Mouse (Mus musculus) kidney, embryonic 14.5 days (tissue): ENCODE results near the gene Nudcd3. TPM values are rescaled to one million over a fixed set of nuclear protein-coding genes. Genes with fewer than 3 reads are reported as not detected.
A peak's percentile ranks its signal among the peaks of the same experiment; 100 is the strongest.

Experiments used
- ATAC-seq: fragments of 200-750 bp; cut with Nextera tagmentation; 2 replicates; pipeline ENCODE4 v1.8.0; 2017; ENCODE audit warnings: moderate number of reproducible peaks, mild to moderate bottlenecking, moderate TSS enrichment, moderate library complexity; ENCODE audit not compliant: low FRiP score, low TSS enrichment
- H3K27ac ChIP-seq: fragments of 300-500 bp; sonication (generic); 2 replicates; pipeline ENCODE4 v1.5.1; 2014; ENCODE audit warnings: low read depth, mild to moderate bottlenecking, low read length, moderate library complexity, mixed read lengths
- H3K27me3 ChIP-seq: fragments of 300-500 bp; sonication (generic); 2 replicates; pipeline ENCODE4 v1.6.1; 2014; ENCODE audit warnings: mild to moderate bottlenecking, low read length; ENCODE audit not compliant: control insufficient read depth, insufficient read depth
- H3K36me3 ChIP-seq: fragments of 300-500 bp; sonication (generic); 2 replicates; pipeline ENCODE4 v1.6.1; 2014; ENCODE audit warnings: low read length, mixed read lengths; ENCODE audit not compliant: control insufficient read depth, insufficient read depth
- H3K4me1 ChIP-seq: fragments of 300-500 bp; sonication (generic); 2 replicates; pipeline ENCODE4 v1.6.1; 2014; ENCODE audit warnings: low read length, mixed read lengths; ENCODE audit not compliant: control insufficient read depth, insufficient read depth
- H3K4me2 ChIP-seq: fragments of 300-500 bp; sonication (generic); replicated peaks from 2 replicates; pipeline ENCODE4 v1.6.1; 2014; ENCODE audit warnings: low read depth, mild to moderate bottlenecking, low read length
- H3K4me3 ChIP-seq: fragments of 300-500 bp; sonication (generic); 2 replicates; pipeline ENCODE4 v1.5.1; 2014; ENCODE audit warnings: mild to moderate bottlenecking, low read length
- H3K9ac ChIP-seq: fragments of 300-500 bp; sonication (generic); 2 replicates; pipeline ENCODE4 v1.6.1; 2014; ENCODE audit warnings: low read depth, mild to moderate bottlenecking, low read length, moderate library complexity
- H3K9me3 ChIP-seq: fragments of 300-500 bp; sonication (generic); 2 replicates; pipeline ENCODE4 v1.6.1; 2016; ENCODE audit warnings: low read length; ENCODE audit not compliant: control insufficient read depth
- WGBS: fragments of 180-500 bp; shearing (Covaris S2); extraction: QIAGEN DNeasy Blood & Tissue Kit; methylation state at CpG from one replicate; pipeline ENCODE4 v1.1.7; 2014; 5-methylcytosine and 5-hydroxymethylcytosine counted together
- polyA plus RNA-seq: library from polyadenylated mRNA; unstranded; fragments of >200 nt; fragmentation: Nextera tagmentation; extraction: Ambion mirVana; gene quantifications from 2 replicates; pipeline ENCODE4 v1.2.1, GENCODE M21; 2014

Nudcd3 gene
- polyA plus RNA-seq = 32.7 and 36.0 TPM in 2 replicates

- H3K4me3 ChIP-seq = peak within 1 kb of the TSS; percentile 78
- H3K9ac ChIP-seq = peak within 1 kb of the TSS; percentile 91
- peak within 1 kb of the TSS; percentile 70 for H3K4me2 ChIP-seq
- H3K36me3 ChIP-seq = no peaks in the 10 kb centered on the region
- peaks cover 12% of the 10 kb centered on the region for H3K4me1 ChIP-seq
- WGBS = under 1% methylated on average over 39 of the region's 39 CpGs
- ATAC-seq = peak; percentile 96
- peak within 1 kb of the TSS; percentile 98 for H3K27ac ChIP-seq
- no peaks in the 10 kb centered on the region for H3K9me3 ChIP-seq
- no peaks in the 10 kb centered on the region for H3K27me3 ChIP-seq
These were observed at the start of gene Nudcd3 for GRCm38 (mm10) chr11:6200087-6200569. Gene Nudcd3 (minus strand): TSS chr11:6200415.

GRCm38 (mm10) chr11:6244707-6245106, 44.5 kb upstream of the Nudcd3 start:
- Histone ChIP-seq H3K4me2 (no peak overlapping the region), H3K27me3 (no peaks in the 10 kb centered on the region), H3K9me3 (no peaks in the 10 kb centered on the region), H3K36me3 (no peaks in the 10 kb centered on the region), H3K9ac (no peak overlapping the region), H3K27ac (no peak overlapping the region), H3K4me3 (no peak overlapping the region), H3K4me1 (no peaks in the 10 kb centered on the region)
- no peak for ATAC-seq
- WGBS = 58% methylated on average over 19 of the region's 19 CpGs

DNA sequence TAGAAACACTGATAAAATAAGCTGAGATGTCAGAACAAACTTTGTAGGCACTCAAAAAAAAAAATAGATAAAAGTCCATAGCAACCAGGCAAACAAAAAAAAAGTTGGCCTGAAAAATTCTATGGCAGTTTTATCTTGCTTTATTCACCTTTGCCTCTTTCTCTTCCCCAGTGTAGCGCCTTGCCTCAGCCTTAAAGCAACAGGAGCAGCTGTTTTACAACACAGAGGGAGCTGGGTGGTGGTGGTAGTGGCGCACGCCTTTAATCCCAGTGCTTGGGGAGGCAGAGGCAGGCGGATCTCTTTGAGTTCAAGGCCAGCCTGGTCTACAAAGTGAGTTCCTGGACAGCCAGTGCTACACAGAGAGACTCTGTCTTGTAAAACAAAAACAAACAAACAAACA, 32.8 kb upstream of the Nudcd3 start:
- Histone ChIP-seq H3K27me3 (no peaks in the 10 kb centered on the region), H3K4me3 (no peak overlapping the region), H3K36me3 (no peaks in the 10 kb centered on the region), H3K4me2 (no peak overlapping the region), H3K27ac (no peak overlapping the region), H3K9ac (no peak overlapping the region), H3K9me3 (peaks cover 12% of the 10 kb centered on the region), H3K4me1 (no peaks in the 10 kb centered on the region)
- ATAC-seq = no peak
- WGBS = 86% methylated on average over 4 of the region's 4 CpGs

GRCm38 (mm10) chr11:6230012-6230411, 29.8 kb upstream of the Nudcd3 start, which contains the start of gene Npc1l1:
Gene Npc1l1 (minus strand): TSS chr11:6230143.
- H3K9me3 ChIP-seq = peaks cover 2% of the 10 kb centered on the region

GRCm38 (mm10) chr11:6224541-6225229, 24.5 kb upstream of the Nudcd3 start:
- no peak overlapping the region for H3K4me3 ChIP-seq
- H3K36me3 ChIP-seq = no peaks in the 10 kb centered on the region
- no peaks in the 10 kb centered on the region for H3K27me3 ChIP-seq
- no peak overlapping the region for H3K27ac ChIP-seq
- H3K9ac ChIP-seq = no peak overlapping the region
- H3K4me1 ChIP-seq = no peaks in the 10 kb centered on the region
- H3K9me3 ChIP-seq = no peaks in the 10 kb centered on the region
- 0 out of 2 replicates have a peak, but pooled peaks have one; percentile 55 for ATAC-seq
- H3K4me2 ChIP-seq = no peak overlapping the region
- WGBS = 69% methylated on average over 14 of the region's 14 CpGs

More at GRCm38 (mm10) chr11:6230012-6230411, 29.8 kb upstream of the Nudcd3 start, which contains the start of gene Npc1l1:
- Histone ChIP-seq H3K9ac (no peak within 1 kb of the TSS), H3K4me2 (no peak within 1 kb of the TSS), H3K4me3 (no peak within 1 kb of the TSS), H3K36me3 (no peaks in the 10 kb centered on the region), H3K27me3 (no peaks in the 10 kb centered on the region), H3K27ac (no peak within 1 kb of the TSS), H3K4me1 (no peaks in the 10 kb centered on the region)
- WGBS = 78% methylated on average over 7 of the region's 7 CpGs
- no peak for ATAC-seq

DNA sequence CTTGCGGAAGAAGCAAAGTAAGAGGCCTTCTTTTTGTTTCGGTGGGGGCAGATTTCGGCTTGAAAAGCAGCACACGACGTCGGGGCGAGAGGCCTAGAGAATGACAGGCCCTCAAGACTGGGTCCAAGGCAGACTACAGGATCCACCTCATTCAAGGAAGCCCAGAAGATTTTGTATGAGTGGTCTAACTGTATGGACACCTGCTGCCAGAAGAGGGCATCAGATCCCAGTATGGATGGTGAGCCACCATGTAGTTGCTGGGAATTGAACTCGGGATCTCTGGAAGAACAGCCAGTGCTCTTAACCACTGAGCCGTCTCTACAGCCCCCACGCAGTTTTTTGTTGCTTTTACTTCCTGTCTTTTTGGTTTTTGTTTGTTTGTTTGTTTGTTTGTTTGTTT, 22.0 kb upstream of the Nudcd3 start:
- ATAC-seq = no peak
- no peak overlapping the region for H3K4me2 ChIP-seq
- no peak overlapping the region for H3K9ac ChIP-seq
- H3K9me3 ChIP-seq = no peaks in the 10 kb centered on the region
- WGBS = 92% methylated on average over 10 of the region's 10 CpGs
- no peaks in the 10 kb centered on the region for H3K27me3 ChIP-seq
- no peaks in the 10 kb centered on the region for H3K4me1 ChIP-seq
- no peak overlapping the region for H3K4me3 ChIP-seq
- no peak overlapping the region for H3K27ac ChIP-seq
- no peaks in the 10 kb centered on the region for H3K36me3 ChIP-seq

DNA sequence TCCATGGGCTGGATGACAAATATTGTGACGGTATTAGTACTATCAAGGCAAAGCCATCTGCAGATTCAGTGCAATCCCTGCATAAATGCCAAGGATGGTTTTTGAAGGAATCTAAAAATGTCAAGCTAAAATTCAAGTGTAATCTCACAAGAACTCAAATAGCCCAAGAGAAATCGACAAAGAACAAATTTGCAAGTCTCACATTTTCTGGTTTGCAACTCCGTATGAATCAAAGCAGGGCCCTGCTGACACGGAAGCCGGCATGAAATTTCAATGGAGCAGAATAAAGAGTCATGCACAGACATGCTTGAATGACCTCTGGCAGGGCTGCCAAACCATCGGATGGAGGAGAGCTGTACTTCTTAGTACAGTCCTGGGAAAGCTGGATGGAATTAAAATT, 19.8 kb upstream of the Nudcd3 start:
- no peak overlapping the region for H3K9ac ChIP-seq
- ATAC-seq = no peak
- H3K27me3 ChIP-seq = no peaks in the 10 kb centered on the region
- H3K4me1 ChIP-seq = no peaks in the 10 kb centered on the region
- no peaks in the 10 kb centered on the region for H3K9me3 ChIP-seq
- H3K36me3 ChIP-seq = no peaks in the 10 kb centered on the region
- no peak overlapping the region for H3K4me3 ChIP-seq
- WGBS = 82% methylated on average over 6 of the region's 6 CpGs
- no peak overlapping the region for H3K27ac ChIP-seq
- H3K4me2 ChIP-seq = no peak overlapping the region

- no peak for ATAC-seq
- 77% methylated on average over 11 of the region's 11 CpGs for WGBS
- Histone ChIP-seq H3K27me3 (no peaks in the 10 kb centered on the region), H3K36me3 (no peaks in the 10 kb centered on the region), H3K27ac (no peak overlapping the region), H3K9ac (no peak overlapping the region), H3K4me2 (no peak overlapping the region), H3K9me3 (no peaks in the 10 kb centered on the region), H3K4me1 (no peaks in the 10 kb centered on the region), H3K4me3 (no peak overlapping the region)
These were observed 18.1 kb upstream of the Nudcd3 start for GRCm38 (mm10) chr11:6218189-6218896.

DNA sequence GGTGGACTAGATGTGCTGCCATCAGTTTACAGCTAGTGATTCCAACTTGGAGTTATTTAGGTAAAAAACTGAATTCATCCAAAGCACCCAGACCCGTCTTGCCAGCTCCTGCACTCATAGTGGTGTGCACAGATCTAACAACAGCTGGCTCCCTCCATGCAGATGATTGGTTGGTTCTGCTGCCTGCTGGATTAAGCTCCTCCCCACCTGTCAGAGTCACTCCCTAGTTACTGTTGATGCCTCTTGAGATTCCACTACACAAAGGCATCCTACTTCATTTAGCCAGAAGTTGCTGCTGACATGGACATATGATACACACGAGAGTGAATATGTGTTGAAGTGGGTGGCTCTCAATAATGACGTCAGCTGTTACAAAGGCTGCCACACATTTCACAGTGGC, 16.6 kb upstream of the Nudcd3 start:
- H3K9me3 ChIP-seq = no peaks in the 10 kb centered on the region
- no peaks in the 10 kb centered on the region for H3K36me3 ChIP-seq
- no peak overlapping the region for H3K4me2 ChIP-seq
- 66% methylated on average over 3 of the region's 3 CpGs for WGBS
- no peak overlapping the region for H3K9ac ChIP-seq
- H3K27me3 ChIP-seq = no peaks in the 10 kb centered on the region
- ATAC-seq = no peak
- no peaks in the 10 kb centered on the region for H3K4me1 ChIP-seq
- no peak overlapping the region for H3K4me3 ChIP-seq
- no peak overlapping the region for H3K27ac ChIP-seq
